Mouse (Mus musculus) CH12.LX (cell line): ENCODE measurements around the gene Mesp2. TPM values are rescaled to one million over a fixed set of nuclear protein-coding genes. Genes with fewer than 3 reads are reported as not detected.

Experiments
- DNase-seq: peaks from one replicate; pipeline ENCODE4 v3.0.0-alpha.2; 2013; ENCODE audit errors: extremely low read depth
- H3K27ac ChIP-seq: 2 replicates; pipeline ENCODE4 v1.5.1; 2012; ENCODE audit warnings: low read depth, mild to moderate bottlenecking, control low read depth, moderate library complexity; ENCODE audit not compliant: insufficient read depth
- H3K27me3 ChIP-seq: replicated peaks from 2 replicates; pipeline ENCODE3; 2012; ENCODE audit warnings: inconsistent platforms
- H3K36me3 ChIP-seq, 2 experiments: replicated peaks in 1 of 2; 2 replicates each; pipeline versions ENCODE3 to v1.6.1; 2012; ENCODE audit warnings: inconsistent platforms in 1 of 2, low read length in 1 of 2, mild to moderate bottlenecking in 1 of 2, mixed read lengths in 1 of 2, moderate library complexity in 1 of 2; ENCODE audit not compliant: control insufficient read depth in 1 of 2, insufficient read depth in 1 of 2
- H3K4me1 ChIP-seq, 2 experiments: 2 replicates each; pipeline ENCODE4 v1.6.1; 2012; ENCODE audit warnings: inconsistent platforms in 1 of 2, moderate library complexity in 1 of 2; ENCODE audit not compliant: insufficient read depth in 2 of 2, control insufficient read depth in 1 of 2
- H3K4me2 ChIP-seq: 2 replicates; pipeline ENCODE4 v1.6.1; 2012; ENCODE audit warnings: low read depth, mild to moderate bottlenecking, control low read depth; ENCODE audit not compliant: poor library complexity, insufficient read depth, severe bottlenecking
- H3K4me3 ChIP-seq, 3 experiments: fragments of 150-350 bp in 1 of 3; sonication (generic) in 1 of 3; replicated peaks in 1 of 3; 2 replicates each; pipeline versions ENCODE3 to v1.5.1; 2011 to 2012; ENCODE audit warnings: low read depth in 2 of 3, low read length in 2 of 3, mild to moderate bottlenecking in 2 of 3, moderate library complexity in 2 of 3, control low read depth in 1 of 3, improper control_type of control experiment in 1 of 3, inconsistent platforms in 1 of 3, mixed read lengths in 1 of 3; ENCODE audit not compliant: poor library complexity in 1 of 3
- H3K79me2 ChIP-seq: replicated peaks from 2 replicates; pipeline ENCODE4 v1.6.1; 2012; ENCODE audit warnings: mild to moderate bottlenecking, moderate library complexity; ENCODE audit not compliant: control insufficient read depth, poor library complexity, insufficient read depth, severe bottlenecking; ENCODE audit errors: extremely low read depth
- H3K9ac ChIP-seq: 2 replicates; pipeline ENCODE4 v1.6.1; 2012; ENCODE audit warnings: low read depth, mild to moderate bottlenecking, control low read depth, moderate library complexity; ENCODE audit not compliant: insufficient read depth
- H3K9me3 ChIP-seq: replicated peaks from 2 replicates; pipeline ENCODE3; 2012; ENCODE audit warnings: low read length, inconsistent platforms, mixed read lengths
- CHD2 ChIP-seq: IDR thresholded peaks from 2 replicates; pipeline ENCODE4 v1.6.1; 2011; ENCODE audit warnings: low read length, improper control_type of control experiment
- CTCF ChIP-seq, 2 experiments: IDR thresholded peaks in 1 of 2; conservative IDR thresholded peaks in 1 of 2; 2 replicates each; pipeline ENCODE4 v1.5.1; 2011 to 2012; ENCODE audit warnings: low read depth in 2 of 2, low read length in 2 of 2, improper control_type of control experiment in 1 of 2, inconsistent platforms in 1 of 2, mild to moderate bottlenecking in 1 of 2, moderate library complexity in 1 of 2
- E2F4 ChIP-seq: IDR thresholded peaks from 2 replicates; pipeline ENCODE4 v1.6.1; 2011; ENCODE audit warnings: low read depth, low read length, improper control_type of control experiment; ENCODE audit not compliant: insufficient replicate concordance
- ELF1 ChIP-seq: IDR thresholded peaks from 2 replicates; pipeline ENCODE4 v1.6.1; 2014; ENCODE audit warnings: low read depth, mild to moderate bottlenecking, inconsistent platforms, low read length, improper control_type of control experiment
- EP300 ChIP-seq: IDR thresholded peaks from 2 replicates; pipeline ENCODE4 v1.6.1; 2011; ENCODE audit warnings: low read length, improper control_type of control experiment
- ETS1 ChIP-seq: conservative IDR thresholded peaks from 2 replicates; pipeline ENCODE4 v1.6.1; 2012; ENCODE audit warnings: low read depth, mild to moderate bottlenecking, inconsistent platforms, low read length, improper control_type of control experiment, moderate library complexity
- GABPA ChIP-seq: IDR thresholded peaks from 2 replicates; pipeline ENCODE4 v1.6.1; 2012; ENCODE audit warnings: low read depth, low read length, improper control_type of control experiment, inconsistent platforms; ENCODE audit not compliant: insufficient replicate concordance
- IRF4 ChIP-seq: IDR thresholded peaks from 2 replicates; pipeline ENCODE4 v1.6.1; 2014; ENCODE audit warnings: low read depth, mild to moderate bottlenecking, inconsistent platforms, low read length, improper control_type of control experiment
- KAT2A ChIP-seq: IDR thresholded peaks from 2 replicates; pipeline ENCODE4 v1.6.1; 2012; ENCODE audit warnings: low read length, improper control_type of control experiment, inconsistent platforms; ENCODE audit not compliant: insufficient replicate concordance
- MAFK ChIP-seq: IDR thresholded peaks from 2 replicates; pipeline ENCODE4 v1.6.1; 2011; ENCODE audit warnings: low read length, improper control_type of control experiment; ENCODE audit not compliant: insufficient replicate concordance
- MXI1 ChIP-seq: IDR thresholded peaks from 2 replicates; pipeline ENCODE4 v1.6.1; 2011; ENCODE audit warnings: mild to moderate bottlenecking, low read depth, low read length, improper control_type of control experiment
- MYC ChIP-seq: IDR thresholded peaks from 2 replicates; pipeline ENCODE4 v1.6.1; 2011; ENCODE audit warnings: low read depth, mild to moderate bottlenecking, improper control_type of control experiment, low read length
- NELFE ChIP-seq: IDR thresholded peaks from 2 replicates; pipeline ENCODE4 v1.6.1; 2011; ENCODE audit warnings: low read depth, low read length, improper control_type of control experiment
- NRF1 ChIP-seq: IDR thresholded peaks from 2 replicates; pipeline ENCODE4 v1.6.1; 2014; ENCODE audit warnings: low read depth, mild to moderate bottlenecking, inconsistent platforms, low read length, improper control_type of control experiment, moderate library complexity
- PAX5 ChIP-seq: IDR thresholded peaks from 2 replicates; pipeline ENCODE4 v1.6.1; 2012; ENCODE audit warnings: low read length, inconsistent platforms, mixed read lengths
- POLR2A ChIP-seq: IDR thresholded peaks from 2 replicates; pipeline ENCODE4 v1.6.1; 2011; ENCODE audit warnings: low read depth, mild to moderate bottlenecking, improper control_type of control experiment, low read length
- POLR2AphosphoS2 ChIP-seq: IDR thresholded peaks from 2 replicates; pipeline ENCODE4 v1.6.1; 2011; ENCODE audit warnings: low read depth, low read length, improper control_type of control experiment
- RAD21 ChIP-seq: IDR thresholded peaks from 2 replicates; pipeline ENCODE4 v1.6.1; 2011; ENCODE audit warnings: low read depth, mild to moderate bottlenecking, low read length, improper control_type of control experiment, moderate library complexity
- RCOR1 ChIP-seq: conservative IDR thresholded peaks from 2 replicates; pipeline ENCODE4 v1.6.1; 2012; ENCODE audit warnings: low read depth, mild to moderate bottlenecking, inconsistent platforms, low read length, improper control_type of control experiment
- SIN3A ChIP-seq: IDR thresholded peaks from 2 replicates; pipeline ENCODE4 v1.6.1; 2012; ENCODE audit warnings: low read length, improper control_type of control experiment, inconsistent platforms
- SMC3 ChIP-seq: IDR thresholded peaks from 2 replicates; pipeline ENCODE4 v1.6.1; 2011; ENCODE audit warnings: low read depth, low read length, improper control_type of control experiment
- TBP ChIP-seq: conservative IDR thresholded peaks from 2 replicates; pipeline ENCODE4 v1.6.1; 2011; ENCODE audit warnings: low read depth, low read length, improper control_type of control experiment
- TCF12 ChIP-seq: IDR thresholded peaks from 2 replicates; pipeline ENCODE4 v1.6.1; 2014; ENCODE audit warnings: low read depth, mild to moderate bottlenecking, inconsistent platforms, low read length, improper control_type of control experiment
- UBTF ChIP-seq: IDR thresholded peaks from 2 replicates; pipeline ENCODE4 v1.6.1; 2012; ENCODE audit warnings: low read depth, mild to moderate bottlenecking, inconsistent platforms, low read length, improper control_type of control experiment, moderate library complexity
- USF1 ChIP-seq: IDR thresholded peaks from 2 replicates; pipeline ENCODE4 v1.6.1; 2014; ENCODE audit warnings: low read depth, mild to moderate bottlenecking, inconsistent platforms, low read length, improper control_type of control experiment
- ZC3H11A ChIP-seq: IDR thresholded peaks from 2 replicates; pipeline ENCODE4 v1.6.1; 2012; ENCODE audit warnings: low read depth, mild to moderate bottlenecking, inconsistent platforms, low read length, improper control_type of control experiment
- ZKSCAN1 ChIP-seq: IDR thresholded peaks from 2 replicates; pipeline ENCODE4 v1.6.1; 2012; ENCODE audit warnings: low read depth, inconsistent platforms, low read length, improper control_type of control experiment, borderline replicate concordance
- ZNF384 ChIP-seq: IDR thresholded peaks from 2 replicates; pipeline ENCODE4 v1.6.1; 2012; ENCODE audit warnings: low read depth, low read length, improper control_type of control experiment, inconsistent platforms
- dilution Hi-C: fragments of 300-500 bp; cut with MboI; formaldehyde crosslinking; loops from 2 replicates; pipeline ENCODE4 v1.14.3; 2020; ENCODE audit warnings: low sequenced_read_pairs; ENCODE audit not compliant: extremely low pct_unique_long_range_greater_than_20kb, extremely low pct_ligation_motif_present
- in situ Hi-C: fragments of 300-500 bp; cut with MboI; formaldehyde crosslinking; loops from 3 replicates; pipeline ENCODE4 v1.14.3; 2019; ENCODE audit warnings: low sequenced_read_pairs, low pct_ligation_motif_present, low pct_unique_long_range_greater_than_20kb, mixed read lengths
- polyA plus RNA-seq: library from polyadenylated mRNA; unstranded; fragments of >175 nt; gene quantifications from 2 replicates; pipeline ENCODE4 v1.2.1, GENCODE M21; 2012; ENCODE audit warnings: low read depth; ENCODE audit not compliant: insufficient read length
- total RNA-seq, 2 experiments: library from RNA; depleted of rRNA; stranded (reverse); fragments of 300-350 nt in 1 of 2; fragments of >200 nt in 1 of 2; gene quantifications; 2 replicates each; pipeline ENCODE4 v1.2.3; 2012 to 2014

Gene Mesp2
- total and polyA plus RNA-seq, 3 experiments: not detected

DNA sequence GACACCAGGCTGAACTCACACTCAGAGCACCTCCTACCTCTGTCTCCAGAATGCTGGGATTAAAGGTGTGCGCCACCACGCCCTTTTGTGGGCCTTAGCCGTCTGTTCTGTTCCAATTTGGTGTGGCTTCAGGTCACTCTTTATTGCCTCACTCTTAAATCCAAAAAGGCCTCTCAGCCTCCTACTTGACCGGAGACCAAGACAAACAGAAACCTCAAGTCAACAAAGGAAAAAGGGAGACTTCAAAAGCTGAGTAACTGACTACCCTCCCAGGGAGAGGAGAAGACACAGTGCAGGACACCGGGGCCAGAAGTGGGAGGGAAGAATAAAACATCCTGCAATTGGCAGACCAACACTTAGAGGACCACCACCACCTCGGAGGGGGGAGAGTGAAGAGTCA, 20.6 kb downstream of the Mesp2 start:
- no peak overlapping the region for H3K4me2 ChIP-seq
- no peak overlapping the region for H3K27ac ChIP-seq
- in situ Hi-C loops: no loop called here
- H3K4me1 ChIP-seq: no peaks in the 10 kb centered on the region
- DNase-seq: no peak
- H3K36me3 ChIP-seq: no peaks in the 10 kb centered on the region
- H3K27me3 ChIP-seq: peaks cover 2% of the 10 kb centered on the region
- dilution Hi-C loops: no loop called here
- no peak overlapping the region for H3K9ac ChIP-seq
- no peaks in the 10 kb centered on the region for H3K9me3 ChIP-seq
- no peak overlapping the region for H3K4me3 ChIP-seq
- no peaks in the 10 kb centered on the region for H3K79me2 ChIP-seq
- no peak for TF ChIP-seq CTCF (conservative IDR thresholded peaks at IDR 0.05 in 1 of 2, IDR thresholded peaks at IDR 0.05 in 1 of 2; ENCODE audit: low read depth in 2 of 2, low read length in 2 of 2)
- TF ChIP-seq TBP: no peak
- no peak for TF ChIP-seq USF1
- TF ChIP-seq MYC: no peak
- no peak for TF ChIP-seq RCOR1
- no peak for TF ChIP-seq KAT2A
- no peak for TF ChIP-seq EP300
- no peak for TF ChIP-seq UBTF
- no peak for TF ChIP-seq POLR2A
- no peak for TF ChIP-seq PAX5
- TF ChIP-seq NRF1: no peak
- no peak for TF ChIP-seq ZC3H11A
- no peak for TF ChIP-seq E2F4
- no peak for TF ChIP-seq MXI1
- TF ChIP-seq IRF4: no peak
- no peak for TF ChIP-seq ELF1
- TF ChIP-seq GABPA: no peak

- dilution Hi-C loops: no loop called here
- no peak overlapping the region for H3K4me3 ChIP-seq
- H3K9me3 ChIP-seq: no peaks in the 10 kb centered on the region
- TF ChIP-seq KAT2A (no peak), SMC3 (no peak), MXI1 (no peak), GABPA (no peak), ZKSCAN1 (no peak), ZNF384 (no peak), RAD21 (no peak), SIN3A (no peak), NELFE (no peak), CHD2 (no peak), TCF12 (no peak), POLR2AphosphoS2 (no peak), MAFK (no peak), ETS1 (no peak)
- TF ChIP-seq, all 38 proteins: peak for 0
- H3K79me2 ChIP-seq: no peaks in the 10 kb centered on the region
- no peak overlapping the region for H3K4me2 ChIP-seq
- no peak for DNase-seq
- in situ Hi-C loops: no loop called here
- no peak overlapping the region for H3K27ac ChIP-seq
- no peaks in the 10 kb centered on the region for H3K36me3 ChIP-seq
- peaks cover 2% of the 10 kb centered on the region for H3K27me3 ChIP-seq
- no peak overlapping the region for H3K9ac ChIP-seq
- H3K4me1 ChIP-seq: no peaks in the 10 kb centered on the region
Observed at GRCm38 (mm10) chr7:79831585-79831984, 21.1 kb downstream of the Mesp2 start.
